Mouse (Mus musculus) megakaryocyte, embryonic 14.5 days (primary cell): ENCODE data around the gene Tstd2. TPM values are rescaled to one million over a fixed set of nuclear protein-coding genes. Genes with fewer than 3 reads are reported as not detected.

ENCODE experiments used
- H3K27me3 ChIP-seq: replicated peaks from 2 replicates; pipeline ENCODE3; 2012; ENCODE audit warnings: inconsistent platforms
- H3K36me3 ChIP-seq: replicated peaks from 2 replicates; pipeline ENCODE3; 2012; ENCODE audit warnings: low read length, inconsistent platforms, mixed read lengths
- H3K4me1 ChIP-seq: 2 replicates; pipeline ENCODE4 v1.6.1; 2012; ENCODE audit warnings: inconsistent platforms
- H3K4me3 ChIP-seq: replicated peaks from 2 replicates; pipeline ENCODE3; 2012; ENCODE audit warnings: moderate library complexity, mild to moderate bottlenecking, inconsistent platforms
- H3K9me3 ChIP-seq: 2 replicates; pipeline ENCODE4 v1.6.1; 2012; ENCODE audit warnings: inconsistent platforms
- FLI1 ChIP-seq: IDR thresholded peaks from 2 replicates; pipeline ENCODE4 v1.6.1; 2012; ENCODE audit warnings: low read length, inconsistent platforms, mixed read lengths
- GATA1 ChIP-seq: IDR thresholded peaks from 3 replicates; pipeline ENCODE4 v1.6.1; 2012; ENCODE audit warnings: mixed read lengths, low read length, inconsistent platforms, borderline replicate concordance
- polyA plus RNA-seq: library from polyadenylated mRNA; stranded (reverse); fragments of >175 nt; gene quantifications from 2 replicates; pipeline ENCODE4 v1.2.3, GENCODE M21; 2012; ENCODE audit warnings: low replicate concordance; ENCODE audit not compliant: insufficient read depth

Tstd2 gene
- polyA plus RNA-seq, 1 experiment: 4.7 TPM

DNA sequence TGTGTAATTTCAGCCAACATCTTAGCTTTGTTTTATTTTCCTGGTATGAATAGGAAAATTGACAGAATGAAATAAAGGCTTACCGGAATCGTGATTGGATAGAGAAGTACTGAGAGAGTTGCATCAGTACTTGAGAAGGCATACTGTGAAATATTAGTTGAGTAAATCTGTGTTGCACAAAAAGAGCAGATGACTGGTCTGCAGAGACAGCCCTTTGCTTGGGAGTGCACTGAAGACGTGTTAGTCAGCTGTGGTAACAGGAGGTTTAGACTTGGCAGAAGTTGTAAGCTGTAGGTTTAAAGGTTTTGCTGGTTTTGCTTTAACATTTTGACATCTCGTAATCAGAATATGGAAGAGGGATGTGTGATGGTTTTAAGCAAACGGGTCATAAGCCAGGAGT, 27.3 kb upstream of the Tstd2 start:
- TF ChIP-seq FLI1: no peak
- TF ChIP-seq GATA1: no peak
- H3K9me3 ChIP-seq: no peaks in the 10 kb centered on the region
- H3K36me3 ChIP-seq: peaks cover 96% of the 10 kb centered on the region
- H3K4me3 ChIP-seq: no peak overlapping the region
- H3K27me3 ChIP-seq: no peaks in the 10 kb centered on the region
- H3K4me1 ChIP-seq: peaks cover 15% of the 10 kb centered on the region

DNA sequence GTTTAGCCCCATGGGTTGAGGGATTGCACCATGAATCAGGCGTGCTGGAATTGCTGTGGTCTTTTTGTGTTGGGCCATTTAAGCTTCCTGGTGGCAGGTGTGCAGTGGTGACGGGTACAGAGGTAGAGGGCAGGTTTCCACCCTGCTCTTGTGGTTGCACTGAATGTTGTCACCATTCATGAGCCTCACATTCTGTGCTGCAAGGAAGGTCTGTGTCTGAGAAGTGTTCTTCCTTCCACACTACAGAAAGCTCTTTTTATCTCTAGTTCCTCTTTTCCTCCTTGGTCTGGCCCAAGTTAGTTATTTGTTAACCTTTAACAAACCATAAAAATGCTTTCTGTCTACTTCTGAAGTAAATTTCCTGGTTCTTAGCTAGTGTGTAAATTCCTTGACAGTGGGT, 25.5 kb upstream of the Tstd2 start:
- no peaks in the 10 kb centered on the region for H3K27me3 ChIP-seq
- TF ChIP-seq FLI1 (no peak), GATA1 (no peak)
- H3K9me3 ChIP-seq: no peaks in the 10 kb centered on the region
- H3K4me1 ChIP-seq: peaks cover 15% of the 10 kb centered on the region
- H3K36me3 ChIP-seq: peaks cover 96% of the 10 kb centered on the region
- H3K4me3 ChIP-seq: no peak overlapping the region

GRCm38 (mm10) chr4:46151903-46152544, 13.5 kb upstream of the Tstd2 start:
- TF ChIP-seq FLI1 (no peak), GATA1 (no peak)
- Histone ChIP-seq H3K36me3 (peaks cover 98% of the 10 kb centered on the region), H3K9me3 (no peaks in the 10 kb centered on the region), H3K4me1 (no peaks in the 10 kb centered on the region; the same call in 1 of the 2 replicates), H3K27me3 (no peaks in the 10 kb centered on the region), H3K4me3 (no peak overlapping the region)

DNA sequence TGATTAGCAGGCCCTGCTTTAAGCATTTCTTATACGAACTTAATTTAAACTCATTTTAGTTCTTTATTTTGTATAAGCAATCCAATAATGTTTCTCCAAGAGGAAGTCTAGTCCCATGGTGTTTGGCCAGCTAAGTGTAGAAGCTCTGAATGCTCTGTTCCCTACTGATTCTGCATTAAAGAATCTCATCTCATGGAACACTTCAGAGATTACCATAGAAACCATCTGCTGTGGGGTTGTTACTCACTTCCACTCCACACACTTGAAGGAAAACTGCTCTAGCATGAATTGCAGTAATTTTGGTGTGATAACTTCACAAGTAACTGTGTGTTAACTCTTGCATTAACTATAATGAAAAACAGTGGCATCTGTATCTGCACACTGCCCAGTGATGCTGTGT, 8.4 kb upstream of the Tstd2 start:
- TF ChIP-seq GATA1 (no peak), FLI1 (no peak)
- H3K36me3 ChIP-seq: peaks cover 87% of the 10 kb centered on the region
- peaks cover 21% of the 10 kb centered on the region for H3K4me1 ChIP-seq
- no peak overlapping the region for H3K4me3 ChIP-seq
- no peaks in the 10 kb centered on the region for H3K27me3 ChIP-seq
- H3K9me3 ChIP-seq: no peaks in the 10 kb centered on the region

- TF ChIP-seq FLI1: no peak
- TF ChIP-seq GATA1: no peak
- peaks cover 41% of the 10 kb centered on the region for H3K4me1 ChIP-seq
- H3K27me3 ChIP-seq: no peaks in the 10 kb centered on the region
- no peak overlapping the region for H3K4me3 ChIP-seq
- no peaks in the 10 kb centered on the region for H3K9me3 ChIP-seq
- peaks cover 61% of the 10 kb centered on the region for H3K36me3 ChIP-seq
These were observed 5.8 kb upstream of the Tstd2 start for GRCm38 (mm10) chr4:46144323-46144722.

DNA sequence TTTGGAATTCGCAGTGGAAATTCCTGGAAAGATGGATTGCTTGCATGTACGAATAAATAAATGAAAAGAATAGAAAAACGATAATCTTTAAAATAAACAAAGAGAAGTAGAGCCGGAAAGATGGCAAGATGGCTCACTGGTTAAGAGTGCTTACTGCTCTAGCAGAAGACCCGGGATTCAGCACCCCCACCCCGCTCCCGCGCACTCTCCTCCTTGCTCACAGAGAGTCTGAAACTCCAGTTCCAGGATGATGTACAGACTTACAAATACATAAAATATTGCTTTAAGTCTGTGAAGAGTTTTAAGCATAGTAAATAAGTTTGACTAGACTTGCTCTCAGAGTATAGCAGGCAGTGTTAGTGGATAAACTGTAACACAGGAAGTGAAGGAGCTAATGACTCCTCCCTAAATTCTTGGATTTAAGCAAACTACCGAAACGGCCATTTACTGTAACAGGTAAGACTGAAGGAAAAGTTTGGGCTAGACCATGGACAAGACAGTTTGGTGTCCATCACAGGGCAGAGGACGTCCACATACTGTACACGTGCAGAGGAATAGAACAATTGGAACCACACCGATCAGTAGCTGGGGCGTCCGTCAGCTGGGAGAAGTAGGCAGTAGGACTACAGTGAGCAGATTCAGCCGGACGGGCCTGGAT, 736 bp downstream of the Tstd2 start:
- no peak for TF ChIP-seq FLI1
- Histone ChIP-seq H3K9me3 (no peaks in the 10 kb centered on the region), H3K4me3 (peak overlapping the region; percentile 97), H3K27me3 (no peaks in the 10 kb centered on the region), H3K36me3 (peaks cover 43% of the 10 kb centered on the region), H3K4me1 (peaks cover 60% of the 10 kb centered on the region)

DNA sequence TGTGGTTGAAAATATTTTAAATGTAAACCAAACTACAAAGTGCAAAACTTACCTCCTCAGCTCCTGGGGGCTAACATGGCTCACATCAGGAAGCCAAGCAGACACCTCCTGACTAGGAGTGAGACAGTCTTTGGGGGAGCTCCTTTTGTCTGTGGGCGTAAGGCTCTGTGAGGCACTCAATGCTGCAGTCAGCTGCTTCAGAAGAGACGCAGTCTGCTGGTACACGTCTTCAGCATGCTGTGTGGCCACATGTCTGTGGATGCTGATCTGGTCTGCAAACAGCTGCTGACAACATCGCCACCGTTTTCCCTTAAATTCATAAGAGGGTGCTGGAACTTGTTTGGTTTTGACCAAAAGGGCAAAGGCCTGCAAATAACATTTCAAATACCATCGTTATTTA, 6.7 kb downstream of the Tstd2 start:
- TF ChIP-seq GATA1 (no peak), FLI1 (no peak)
- H3K4me1 ChIP-seq: peaks cover 28% of the 10 kb centered on the region
- peaks cover 88% of the 10 kb centered on the region for H3K36me3 ChIP-seq
- no peak overlapping the region for H3K4me3 ChIP-seq
- no peaks in the 10 kb centered on the region for H3K27me3 ChIP-seq
- no peaks in the 10 kb centered on the region for H3K9me3 ChIP-seq

DNA sequence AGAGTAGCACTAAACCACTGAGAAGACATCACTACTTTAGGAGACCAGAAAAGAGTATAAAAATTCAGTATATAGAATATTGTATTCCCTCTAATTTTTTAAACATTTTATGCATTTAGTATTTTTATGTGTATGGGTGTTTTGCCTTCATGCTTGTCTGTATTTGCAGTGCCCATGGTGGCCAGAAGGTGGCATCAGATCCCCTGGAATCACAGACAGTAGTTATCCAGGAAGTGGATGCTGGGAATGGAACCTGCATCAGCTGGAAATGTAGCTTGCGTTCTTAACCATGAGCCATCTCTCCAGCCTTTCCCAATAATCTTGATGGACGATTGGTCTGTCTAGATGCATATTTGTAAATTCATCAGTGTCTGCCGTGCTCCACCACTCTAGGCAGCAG, 8.3 kb downstream of the Tstd2 start:
- Histone ChIP-seq H3K27me3 (no peaks in the 10 kb centered on the region), H3K4me3 (no peak overlapping the region), H3K9me3 (no peaks in the 10 kb centered on the region), H3K4me1 (peaks cover 14% of the 10 kb centered on the region), H3K36me3 (peaks cover 93% of the 10 kb centered on the region)
- TF ChIP-seq FLI1 (no peak), GATA1 (no peak)

DNA sequence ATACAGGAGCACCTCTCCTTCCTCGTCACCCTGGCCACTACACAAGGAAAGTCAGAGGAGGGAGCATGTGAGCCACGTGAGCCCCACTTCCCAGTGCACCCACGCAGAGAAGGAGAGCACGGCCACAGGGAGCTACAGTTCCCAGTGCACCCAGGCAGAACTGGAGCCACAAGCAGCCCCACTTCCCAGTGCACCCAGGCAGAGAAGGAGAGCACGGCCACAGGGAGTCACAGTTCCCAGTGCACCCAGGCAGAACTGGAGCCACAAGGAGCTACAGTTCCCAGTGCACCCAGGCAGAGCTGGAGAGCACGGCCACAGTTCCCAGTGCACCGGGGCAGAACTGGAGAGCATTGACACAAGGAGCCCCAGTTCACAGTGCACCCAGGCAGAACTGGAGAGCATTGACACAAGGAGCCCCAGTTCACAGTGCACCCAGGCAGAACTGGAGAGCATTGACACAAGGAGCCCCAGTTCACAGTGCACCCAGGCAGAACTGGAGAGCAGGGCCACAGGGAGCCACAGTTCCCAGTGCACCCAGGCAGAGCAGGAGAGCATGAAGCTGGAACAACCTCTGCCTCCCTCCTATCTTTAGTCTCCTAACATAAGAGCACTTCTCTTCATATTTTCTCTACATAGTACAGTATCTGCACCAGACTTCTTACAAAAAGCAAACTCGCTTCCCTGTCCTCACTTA, 9.0 kb downstream of the Tstd2 start:
- no peak for TF ChIP-seq GATA1
- TF ChIP-seq FLI1: no peak
- Histone ChIP-seq H3K4me1 (peaks cover 16% of the 10 kb centered on the region), H3K36me3 (peaks cover 93% of the 10 kb centered on the region), H3K27me3 (no peaks in the 10 kb centered on the region), H3K4me3 (no peak overlapping the region), H3K9me3 (no peaks in the 10 kb centered on the region)

DNA sequence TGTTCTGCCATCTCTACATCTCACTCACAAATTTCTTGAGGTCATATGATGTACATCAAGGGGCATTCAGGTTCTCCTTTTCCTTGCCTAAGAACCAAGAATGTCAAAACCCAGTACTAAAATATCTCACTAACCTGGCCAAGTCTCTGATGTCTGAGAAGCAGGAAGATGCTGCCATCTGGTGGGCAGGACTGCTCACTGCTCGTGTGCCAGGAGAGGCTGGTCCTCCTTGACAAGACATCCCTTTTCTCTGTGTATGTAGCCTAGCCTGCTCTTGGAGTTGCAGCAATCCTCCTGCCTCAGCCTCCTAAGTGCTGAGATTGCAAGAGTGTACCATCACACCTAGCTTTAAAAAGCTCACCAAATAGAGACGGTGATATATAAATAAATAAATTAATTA, 12.0 kb downstream of the Tstd2 start:
- TF ChIP-seq FLI1: no peak
- no peak for TF ChIP-seq GATA1
- Histone ChIP-seq H3K4me3 (no peak overlapping the region), H3K4me1 (peaks cover 12% of the 10 kb centered on the region), H3K36me3 (peaks cover 92% of the 10 kb centered on the region), H3K27me3 (no peaks in the 10 kb centered on the region), H3K9me3 (no peaks in the 10 kb centered on the region)
